Mouse (Mus musculus): ENCODE measurements around the gene Olfr525.

DNA sequence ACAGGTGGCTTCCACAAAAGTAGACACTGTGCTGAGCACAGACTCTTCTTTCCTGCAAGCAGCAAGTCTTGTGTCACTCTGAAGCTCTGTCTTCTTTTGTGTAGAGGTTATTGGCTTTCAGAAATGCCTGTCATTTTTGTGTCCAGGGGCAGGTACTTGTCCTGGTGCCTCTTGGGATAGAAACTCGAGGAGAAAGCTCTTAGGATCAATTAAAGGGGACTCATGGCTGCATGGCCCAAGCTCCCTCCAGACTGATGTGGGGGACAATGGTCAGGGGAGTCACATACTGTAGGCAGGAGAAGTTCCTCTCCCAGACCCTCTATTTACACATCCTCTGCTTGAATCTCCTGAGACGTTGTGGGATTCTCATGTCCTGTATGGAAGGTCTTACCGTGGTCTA lies 40.9 kb downstream of the Olfr525 start, which contains the start of gene Olfr60:
- TF ChIP-seq CTCF (IDR thresholded peaks at IDR 0.05; ENCODE audit: borderline replicate concordance, insufficient read depth, low read length) (no peak), POLR2A (IDR thresholded peaks at IDR 0.05; ENCODE audit: low read depth, low read length) (no peak)
